Mouse (Mus musculus) layer of hippocampus, adult 9-10 months (tissue): Measurements from ENCODE around the gene Cebpb.
"Not testable (repeated sequence)": the region's sequence is repeated elsewhere in the genome, so short reads cannot be mapped to it uniquely, and the experiment has no call there.

Source experiments
- DNase-seq: peaks from one replicate; pipeline ENCODE4 v3.0.0; 2022; ENCODE audit warnings: low spot score

Cebpb gene

DNA sequence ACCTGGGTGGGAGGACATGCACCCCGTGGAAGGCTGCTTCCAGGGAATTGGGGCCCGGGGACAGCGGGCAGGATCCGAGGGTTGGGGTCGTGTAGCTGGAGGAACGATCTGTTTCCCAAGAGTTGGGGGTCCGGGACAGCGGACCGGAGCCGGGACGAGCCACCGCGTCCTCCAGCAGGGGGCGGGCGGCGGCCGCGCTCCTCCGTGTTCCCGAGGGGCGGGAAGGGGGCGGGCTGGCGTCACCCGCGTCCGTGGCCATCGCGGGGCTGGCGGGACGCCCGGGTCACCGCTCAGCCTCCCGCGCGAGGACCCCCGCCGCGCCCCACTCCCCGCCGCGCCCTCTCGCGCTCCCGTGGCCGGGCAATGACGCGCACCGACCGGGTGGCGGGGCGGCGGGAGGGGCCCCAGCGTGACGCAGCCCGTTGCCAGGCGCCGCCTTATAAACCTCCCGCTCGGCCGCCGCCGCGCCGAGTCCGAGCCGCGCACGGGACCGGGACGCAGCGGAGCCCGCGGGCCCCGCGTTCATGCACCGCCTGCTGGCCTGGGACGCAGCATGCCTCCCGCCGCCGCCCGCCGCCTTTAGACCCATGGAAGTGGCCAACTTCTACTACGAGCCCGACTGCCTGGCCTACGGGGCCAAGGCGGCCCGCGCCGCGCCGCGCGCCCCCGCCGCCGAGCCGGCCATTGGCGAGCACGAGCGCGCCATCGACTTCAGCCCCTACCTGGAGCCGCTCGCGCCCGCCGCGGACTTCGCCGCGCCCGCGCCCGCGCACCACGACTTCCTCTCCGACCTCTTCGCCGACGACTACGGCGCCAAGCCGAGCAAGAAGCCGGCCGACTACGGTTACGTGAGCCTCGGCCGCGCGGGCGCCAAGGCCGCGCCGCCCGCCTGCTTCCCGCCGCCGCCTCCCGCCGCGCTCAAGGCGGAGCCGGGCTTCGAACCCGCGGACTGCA, at the start of gene Cebpb:
Cebpb (plus strand) TSS at position 418 of the 954 bp plus-strand sequence.
- no peak for DNase-seq

DNA sequence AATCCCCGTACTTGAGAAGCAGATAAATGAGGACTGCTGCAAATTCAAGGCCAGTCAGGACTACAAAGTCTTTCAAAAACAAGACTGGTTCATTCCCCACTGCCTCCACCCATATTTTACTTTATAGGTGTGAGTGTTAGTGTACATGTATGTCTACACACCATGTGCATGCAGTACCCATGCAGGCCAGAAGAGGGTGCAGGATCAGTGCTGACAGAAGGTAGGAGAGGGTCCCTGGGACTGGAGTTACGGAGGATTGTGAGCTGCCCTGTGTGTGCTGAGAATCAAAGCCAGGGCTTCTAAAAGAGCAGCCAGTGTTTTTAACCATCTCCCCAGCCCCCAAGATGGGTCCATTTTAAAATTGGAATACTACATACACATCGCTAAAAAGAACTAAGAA, 48.4 kb upstream of the Cebpb start:
- DNase-seq = no peak

DNA sequence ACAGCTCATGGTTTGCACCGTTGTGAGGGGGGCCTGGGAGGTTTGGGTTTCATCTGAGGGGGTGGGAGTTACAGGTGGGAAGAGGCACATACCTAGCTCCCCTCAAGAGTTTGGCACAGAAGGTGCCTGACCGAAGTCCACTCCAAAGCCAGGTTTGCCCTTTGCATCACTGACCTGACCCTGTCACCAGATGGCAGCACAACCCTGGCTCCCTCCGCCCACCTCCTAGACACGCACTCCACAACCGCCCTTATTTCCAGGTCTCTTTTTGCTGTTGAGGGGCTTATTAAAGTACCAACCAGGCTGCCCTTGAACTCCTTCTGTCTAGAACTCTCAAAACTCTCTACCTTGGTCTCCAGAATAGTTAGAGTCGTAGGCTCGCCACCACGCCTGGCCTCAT, 47.4 kb upstream of the Cebpb start:
- DNase-seq = no peak

DNA sequence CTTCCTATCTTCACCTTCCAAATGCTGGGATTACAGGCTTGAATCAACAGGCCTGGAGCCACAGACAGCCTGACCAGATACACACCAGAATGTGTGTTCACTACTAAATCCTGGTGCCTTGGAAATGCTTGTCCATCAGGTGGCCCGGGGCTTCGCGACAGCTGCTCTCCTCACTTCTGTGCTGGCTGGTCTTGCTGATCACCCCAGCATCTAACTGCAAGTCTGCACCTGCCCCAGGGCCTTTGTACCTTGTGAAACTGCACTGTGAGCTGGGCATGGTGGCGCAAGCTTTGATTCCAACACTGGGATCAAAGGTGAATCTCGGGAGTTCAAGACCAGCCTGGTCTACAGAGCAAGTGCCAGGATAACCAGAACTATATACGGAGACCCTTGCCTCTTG, 46.6 kb upstream of the Cebpb start:
- DNase-seq = no peak

DNA sequence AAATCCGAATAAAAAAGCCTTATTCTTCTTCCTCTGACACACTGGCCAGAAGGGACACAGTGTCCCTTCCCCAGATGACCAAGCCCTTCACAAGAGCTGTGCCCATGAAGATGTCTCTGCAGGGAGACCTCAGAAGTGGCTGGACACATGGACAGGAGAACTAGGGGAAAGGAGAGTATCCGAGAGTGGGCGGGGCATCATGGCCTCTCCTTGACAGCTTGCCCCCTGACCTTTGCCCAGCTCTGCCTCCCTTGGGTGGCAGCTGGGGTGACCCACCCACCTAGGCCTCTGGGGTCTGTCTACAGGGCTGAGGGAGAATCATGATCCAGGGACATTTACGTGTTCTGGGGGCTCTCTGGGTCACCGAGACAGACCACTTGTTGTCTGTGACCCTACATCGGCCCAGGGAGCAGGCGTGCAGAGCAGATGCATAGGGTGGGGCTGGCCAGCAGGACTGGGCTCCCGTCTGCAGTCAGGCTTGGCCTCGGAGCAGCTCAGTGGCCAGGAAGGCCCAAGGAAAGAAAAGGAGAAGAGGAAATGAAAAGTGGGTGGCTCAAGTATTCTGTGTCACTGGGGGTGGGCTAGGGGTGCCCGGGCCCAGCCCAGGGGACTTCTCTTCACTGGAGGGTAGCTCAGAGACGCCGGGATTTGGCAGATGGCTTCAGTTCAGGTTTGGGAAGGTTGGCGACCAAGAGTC, 45.2 kb upstream of the Cebpb start:
- DNase-seq = not testable (repeated sequence)

DNA sequence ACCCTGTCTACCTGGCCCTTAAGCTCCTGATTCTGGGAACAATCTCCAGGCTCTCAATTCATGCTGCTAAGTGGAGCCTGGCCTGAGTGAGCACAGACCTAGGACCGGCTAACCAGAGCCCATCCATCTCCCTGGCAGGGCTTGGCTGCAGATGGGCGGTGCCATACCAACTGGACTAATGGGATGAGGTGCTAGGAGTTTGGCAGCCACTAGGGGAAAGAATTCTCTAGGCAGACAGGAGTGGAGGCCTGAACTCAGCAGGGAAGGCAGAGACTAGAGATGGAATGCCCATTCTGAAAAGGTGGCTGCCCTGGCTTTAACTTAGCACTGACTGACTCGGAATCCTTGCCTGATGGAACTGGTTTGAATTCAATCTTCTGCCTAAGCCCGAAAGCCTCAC, 42.3 kb upstream of the Cebpb start:
- no peak for DNase-seq

- DNase-seq = no peak
These were observed 39.3 kb upstream of the Cebpb start for GRCm38 (mm10) chr2:167649290-167650032.

GRCm38 (mm10) chr2:167651622-167652021, 37.1 kb upstream of the Cebpb start:
- DNase-seq = no peak

- no peak for DNase-seq
These were observed 36.0 kb upstream of the Cebpb start for GRCm38 (mm10) chr2:167652694-167653093.

- DNase-seq = no peak
These were observed 33.7 kb upstream of the Cebpb start for GRCm38 (mm10) chr2:167654911-167655600.

DNA sequence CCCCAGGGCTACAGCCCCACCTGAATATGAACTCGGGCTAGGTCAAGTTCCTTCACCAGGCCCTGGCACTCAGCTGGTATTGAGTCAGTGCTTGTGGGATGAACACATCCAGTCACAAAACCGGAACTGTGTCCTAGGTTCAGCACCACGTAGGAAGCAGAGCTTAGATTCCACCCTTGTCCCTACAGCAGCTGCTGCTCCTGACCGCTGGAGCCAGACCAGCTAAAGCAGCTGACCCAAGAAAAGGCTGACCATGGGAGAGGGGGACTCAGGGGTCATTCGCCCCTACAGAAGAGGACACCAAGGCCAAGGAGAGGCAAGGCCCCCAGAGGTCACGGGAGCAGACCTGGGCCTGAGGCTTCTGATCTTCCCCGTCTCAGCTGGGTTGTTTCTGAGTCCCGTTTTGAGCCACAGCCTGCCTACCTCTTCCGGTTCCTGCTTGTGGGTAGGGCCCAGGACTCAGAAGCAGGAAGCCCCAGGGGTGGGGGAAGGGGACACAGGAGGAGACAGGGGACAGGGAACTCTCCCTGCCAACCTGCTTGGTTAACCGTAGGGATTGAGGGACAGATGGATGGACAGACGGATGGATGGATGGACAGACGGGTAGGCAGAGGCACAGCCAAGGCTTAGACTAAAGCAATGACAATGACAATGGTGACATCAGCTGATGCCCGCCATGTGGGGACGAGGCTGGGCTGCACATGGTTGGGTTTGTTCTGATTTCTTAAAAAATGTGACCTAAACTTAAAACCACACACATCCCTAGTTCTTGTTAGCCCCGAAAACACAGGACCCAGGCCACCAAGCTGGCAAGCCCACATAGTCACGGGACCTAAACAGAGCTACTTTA, 31.9 kb upstream of the Cebpb start:
- DNase-seq = no peak

DNA sequence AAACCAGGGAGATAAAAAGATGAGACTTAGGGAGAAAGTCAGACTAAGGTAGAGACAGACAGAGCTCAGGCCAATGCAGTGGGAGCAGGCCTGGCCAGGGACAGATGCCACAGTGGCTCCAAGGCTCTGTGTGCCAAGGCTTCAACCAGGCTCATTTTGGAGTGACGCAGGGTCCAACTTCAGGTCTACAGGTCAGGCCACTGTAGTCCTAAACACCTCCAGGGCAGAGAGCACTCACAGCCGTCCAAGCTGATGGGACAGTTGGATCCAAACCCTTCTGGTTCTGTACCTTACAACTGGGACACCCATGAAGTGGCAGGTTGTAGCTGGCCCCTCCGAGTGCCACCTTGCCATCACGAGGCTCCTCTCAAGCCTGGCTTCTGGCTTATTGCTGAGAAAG, 30.7 kb upstream of the Cebpb start:
- DNase-seq = no peak

GRCm38 (mm10) chr2:167658712-167659111, 30.0 kb upstream of the Cebpb start:
- DNase-seq = no peak

DNA sequence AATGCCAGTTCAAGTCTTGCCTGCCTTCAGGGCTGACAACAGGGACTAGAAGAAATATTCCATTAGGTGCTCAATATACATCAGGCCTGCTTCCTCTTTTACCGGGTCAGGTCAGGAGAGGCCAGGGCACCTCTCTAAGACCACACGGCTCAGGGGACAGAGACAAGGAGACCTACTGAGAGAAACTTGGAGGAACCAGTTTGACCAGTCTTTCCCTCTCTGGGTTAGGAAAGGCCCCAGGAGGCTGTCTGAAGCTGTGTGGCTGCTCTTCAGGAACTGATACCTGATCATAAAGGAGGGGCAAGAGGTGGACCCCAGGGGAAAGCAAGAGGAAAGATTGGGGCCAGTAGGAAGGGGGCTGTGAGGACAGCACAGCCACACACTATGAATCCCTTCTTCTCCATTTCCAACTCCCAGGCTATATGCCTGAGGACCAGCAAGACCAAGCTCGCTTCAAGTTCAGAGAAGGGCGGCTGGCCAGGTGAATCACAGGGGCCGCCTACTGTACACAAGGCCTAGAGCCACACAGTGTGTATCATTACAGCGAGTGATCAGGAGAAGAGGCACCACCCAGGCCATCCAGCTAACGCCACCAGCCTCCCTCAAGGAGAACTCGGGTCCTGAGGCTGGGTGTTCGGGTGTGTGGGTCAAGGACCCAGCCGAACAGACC, 29.4 kb upstream of the Cebpb start:
- no peak for DNase-seq

DNA sequence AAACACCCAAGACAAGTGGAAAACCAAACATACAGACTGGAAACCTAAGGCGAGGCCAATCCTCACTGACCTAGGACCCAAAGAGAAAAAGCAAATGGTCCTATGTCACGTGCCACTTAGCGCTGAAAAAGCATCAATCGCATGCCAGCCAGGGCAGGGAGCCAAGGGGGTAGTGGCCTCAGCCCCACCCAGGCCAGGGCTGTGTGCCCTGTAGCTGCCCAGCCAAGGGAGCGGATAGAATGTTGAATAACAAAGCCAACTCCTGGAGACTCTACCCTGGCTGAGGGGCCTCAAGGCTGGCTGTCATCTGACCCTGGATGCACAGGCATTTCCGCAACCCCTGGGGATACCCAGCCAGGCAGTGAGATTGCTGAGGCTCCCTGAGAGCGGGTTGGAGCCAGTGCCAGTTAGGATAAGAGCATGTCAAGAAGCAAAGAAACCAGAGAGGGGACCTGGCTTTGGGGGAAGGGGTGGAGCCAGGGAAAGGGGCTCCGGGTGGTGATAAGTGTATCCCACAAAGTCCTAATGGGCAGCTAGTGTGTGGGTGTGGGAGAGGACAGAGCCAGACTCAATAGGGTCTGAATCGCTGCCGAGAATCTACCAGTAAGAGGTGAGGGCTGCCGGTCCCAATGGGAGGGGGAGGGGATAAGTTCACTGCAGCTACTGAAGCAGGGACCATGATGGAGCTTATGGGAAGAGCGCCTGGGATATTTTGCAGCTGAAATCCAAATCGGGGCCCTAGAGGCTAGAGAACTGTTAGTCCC, 28.7 kb upstream of the Cebpb start:
- peak; percentile 30 for DNase-seq

GRCm38 (mm10) chr2:167660611-167660971, 28.1 kb upstream of the Cebpb start:
- DNase-seq = no peak

DNA sequence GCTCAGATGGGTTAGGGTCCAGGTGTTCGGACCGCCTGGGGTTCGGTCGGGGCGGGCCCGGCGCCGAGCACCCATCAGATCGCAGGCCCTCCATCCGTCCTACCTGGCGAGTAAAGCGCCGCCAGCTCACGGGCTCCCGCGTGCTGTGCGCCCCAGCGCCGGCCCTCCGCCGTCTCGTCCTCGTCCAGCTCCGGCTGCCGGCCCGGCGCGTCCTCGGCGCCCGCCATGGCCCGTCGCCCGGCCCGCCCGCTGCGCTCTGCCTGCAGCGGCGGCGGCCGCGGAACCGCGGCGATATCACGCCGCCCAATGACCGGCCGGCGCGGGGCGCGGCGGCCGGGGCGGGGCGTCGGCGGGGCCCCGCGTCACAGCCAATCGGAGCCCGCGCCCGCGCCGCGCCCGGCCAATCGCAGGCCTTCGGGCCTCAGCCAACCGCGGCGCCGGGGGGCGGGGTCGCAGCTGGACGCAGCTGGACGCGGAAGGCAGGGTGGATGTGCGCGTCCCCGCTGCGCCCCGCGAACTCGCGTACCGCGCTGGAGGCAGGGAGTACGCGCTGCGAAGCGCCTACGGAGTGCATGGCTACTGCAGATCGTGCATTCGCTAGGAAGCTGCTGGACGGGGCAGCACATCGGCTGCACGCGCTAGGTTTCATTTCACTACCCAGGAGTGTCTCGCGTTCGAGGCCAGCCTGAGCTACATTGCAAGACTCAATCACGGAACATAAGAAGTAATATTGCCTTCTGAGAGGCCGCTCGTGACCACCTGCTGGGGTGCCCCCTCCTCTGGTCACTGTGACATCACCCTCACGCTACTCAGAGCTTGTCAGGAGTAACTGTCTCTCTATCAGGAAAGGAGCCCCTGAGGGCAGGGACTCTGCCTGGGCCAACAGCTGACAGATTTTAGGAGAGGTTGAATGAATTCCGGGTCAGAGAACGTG, 27.2 kb upstream of the Cebpb start, which contains the start of gene Gm20431:
Gm20431 (minus strand) TSS at position 227 of the 934 bp plus-strand sequence.
- DNase-seq = no peak

DNA sequence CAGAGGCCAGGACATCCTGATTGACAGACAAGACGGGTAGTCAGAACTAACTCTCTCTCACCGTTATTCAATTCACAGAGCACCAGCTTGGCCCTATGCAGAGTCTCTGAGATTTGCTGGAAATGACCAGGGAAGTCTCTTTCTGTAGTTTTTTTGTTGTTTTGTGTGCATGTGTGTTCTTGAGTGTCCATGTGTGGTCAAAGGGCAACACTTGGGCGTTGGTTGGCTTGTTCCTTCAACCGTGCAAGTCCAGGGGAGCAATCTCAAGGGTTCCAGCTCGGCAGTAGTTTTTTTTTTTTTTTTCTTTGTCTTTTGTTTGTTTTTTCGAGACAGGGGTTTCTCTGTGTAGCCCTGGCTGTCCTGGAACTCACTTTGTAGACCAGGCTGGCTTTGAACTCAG, 26.0 kb upstream of the Cebpb start:
- DNase-seq = no peak
